Mouse (Mus musculus): ENCODE data around the gene Ints3. TPM values are rescaled to one million over a fixed set of nuclear protein-coding genes. Genes with fewer than 3 reads are reported as not detected.

The Ints3 gene
- polyA plus RNA-seq, 1 experiment from 2014 or later, result 17.9 TPM

GRCm38 (mm10) chr3:90389511-90390490, 43.6 kb downstream of the Ints3 start, which contains the start of gene Slc27a3:
Gene Slc27a3 (minus strand): TSS chr3:90389938.
- DNase-seq (ENCODE audit: low spot score) (peak; percentile 50), ATAC-seq (replicated peaks; ENCODE audit: low FRiP score, low read depth) (peak; percentile 48)
- H3K36me3 ChIP-seq (ENCODE audit: insufficient read depth, low read length), result peaks cover 39% of the 10 kb centered on the region
- no peaks in the 10 kb centered on the region for H3K9me3 ChIP-seq (replicated peaks; ENCODE audit: low read length)
- H3K4me3 ChIP-seq (replicated peaks; ENCODE audit: low read depth, low read length), result peak within 1 kb of the TSS; percentile 58
- peak within 1 kb of the TSS; percentile 99 for H3K4me2 ChIP-seq (ENCODE audit: low read length)
- no peak for TF ChIP-seq CTCF (IDR thresholded peaks at IDR 0.05; ENCODE audit: low read depth)
- 1% methylated on average over 55 of the region's 55 CpGs for WGBS
- no peaks in the 10 kb centered on the region for H3K27me3 ChIP-seq (ENCODE audit: insufficient read depth, low read length)
- peak within 1 kb of the TSS; percentile 78; the same call in 1 of the 2 replicates for H3K27ac ChIP-seq
- peak within 1 kb of the TSS; percentile 70 for H3K9ac ChIP-seq (ENCODE audit: low read depth, low read length)
- H3K4me1 ChIP-seq (replicated peaks; ENCODE audit: insufficient read depth, low read length), result peaks cover 15% of the 10 kb centered on the region; the same call in 1 of the 2 replicates

- H3K27me3 ChIP-seq (ENCODE audit: insufficient read depth, low read length), result no peaks in the 10 kb centered on the region
- peaks cover 15% of the 10 kb centered on the region; the same call in 1 of the 2 replicates for H3K4me1 ChIP-seq (replicated peaks; ENCODE audit: insufficient read depth, low read length)
- peaks cover 31% of the 10 kb centered on the region for H3K36me3 ChIP-seq (ENCODE audit: insufficient read depth, low read length)
- DNase-seq (ENCODE audit: low spot score) (peak; percentile 56), ATAC-seq (replicated peaks; ENCODE audit: low FRiP score, low read depth) (peak; percentile 69)
- WGBS, result 4% methylated on average over 53 of the region's 53 CpGs
- H3K4me2 ChIP-seq (ENCODE audit: low read length), result peak overlapping the region; percentile 99
- peak overlapping the region; percentile 70 for H3K9ac ChIP-seq (ENCODE audit: low read depth, low read length)
- H3K27ac ChIP-seq, result peak overlapping the region; percentile 78; the same call in 1 of the 2 replicates
- H3K4me3 ChIP-seq (replicated peaks; ENCODE audit: low read depth, low read length), result peak overlapping the region; percentile 58
- peak; percentile 38; the same call in 1 of the 2 replicates for TF ChIP-seq CTCF (IDR thresholded peaks at IDR 0.05; ENCODE audit: low read depth)
- H3K9me3 ChIP-seq (replicated peaks; ENCODE audit: low read length), result no peaks in the 10 kb centered on the region
These were observed 44.5 kb downstream of the Ints3 start for GRCm38 (mm10) chr3:90388726-90389510.

GRCm38 (mm10) chr3:90388192-90388591, 45.2 kb downstream of the Ints3 start:
- Histone ChIP-seq H3K4me1 (replicated peaks; ENCODE audit: insufficient read depth, low read length) (peaks cover 15% of the 10 kb centered on the region; the same call in 1 of the 2 replicates), H3K4me2 (ENCODE audit: low read length) (peak overlapping the region; percentile 99; the same call in 1 of the 2 replicates), H3K27me3 (ENCODE audit: insufficient read depth, low read length) (no peaks in the 10 kb centered on the region), H3K9ac (ENCODE audit: low read depth, low read length) (0 out of 2 replicates have a peak overlapping the region, but pooled peaks have one; percentile 70), H3K9me3 (replicated peaks; ENCODE audit: low read length) (no peaks in the 10 kb centered on the region), H3K36me3 (ENCODE audit: insufficient read depth, low read length) (peaks cover 24% of the 10 kb centered on the region), H3K27ac (no peak overlapping the region), H3K4me3 (replicated peaks; ENCODE audit: low read depth, low read length) (0 out of 2 replicates have a peak overlapping the region, but pooled peaks have one; percentile 58)
- no peak for ATAC-seq (replicated peaks; ENCODE audit: low FRiP score, low read depth)
- no peak for TF ChIP-seq CTCF (IDR thresholded peaks at IDR 0.05; ENCODE audit: low read depth)
- WGBS, result 77% methylated on average over 4 of the region's 4 CpGs
- DNase-seq (ENCODE audit: low spot score), result no peak

GRCm38 (mm10) chr3:90387483-90387882, 45.9 kb downstream of the Ints3 start:
- DNase-seq (ENCODE audit: low spot score), result peak; percentile 20
- Histone ChIP-seq H3K4me1 (replicated peaks; ENCODE audit: insufficient read depth, low read length) (peaks cover 15% of the 10 kb centered on the region; the same call in 1 of the 2 replicates), H3K9ac (ENCODE audit: low read depth, low read length) (no peak overlapping the region), H3K36me3 (ENCODE audit: insufficient read depth, low read length) (peaks cover 17% of the 10 kb centered on the region), H3K4me3 (replicated peaks; ENCODE audit: low read depth, low read length) (no peak overlapping the region), H3K27ac (no peak overlapping the region), H3K4me2 (ENCODE audit: low read length) (0 out of 2 replicates have a peak overlapping the region, but pooled peaks have one; percentile 6), H3K9me3 (replicated peaks; ENCODE audit: low read length) (no peaks in the 10 kb centered on the region), H3K27me3 (ENCODE audit: insufficient read depth, low read length) (no peaks in the 10 kb centered on the region)
- whole genome bisulfite sequencing, result 55% methylated on average over 11 of the region's 11 CpGs
- no peak for TF ChIP-seq CTCF (IDR thresholded peaks at IDR 0.05; ENCODE audit: low read depth)
- no peak for ATAC-seq (replicated peaks; ENCODE audit: low FRiP score, low read depth)

- no peak overlapping the region for H3K4me2 ChIP-seq (ENCODE audit: low read length)
- WGBS, result 88% methylated on average over 10 of the region's 10 CpGs
- ATAC-seq (replicated peaks; ENCODE audit: low FRiP score, low read depth) (no peak), DNase-seq (ENCODE audit: low spot score) (no peak)
- H3K9me3 ChIP-seq (replicated peaks; ENCODE audit: low read length), result no peaks in the 10 kb centered on the region
- H3K27ac ChIP-seq, result no peak overlapping the region
- H3K4me3 ChIP-seq (replicated peaks; ENCODE audit: low read depth, low read length), result no peak overlapping the region
- H3K36me3 ChIP-seq (ENCODE audit: insufficient read depth, low read length), result peaks cover 10% of the 10 kb centered on the region
- peaks cover 15% of the 10 kb centered on the region; the same call in 1 of the 2 replicates for H3K4me1 ChIP-seq (replicated peaks; ENCODE audit: insufficient read depth, low read length)
- H3K27me3 ChIP-seq (ENCODE audit: insufficient read depth, low read length), result no peaks in the 10 kb centered on the region
- no peak for TF ChIP-seq CTCF (IDR thresholded peaks at IDR 0.05; ENCODE audit: low read depth)
- H3K9ac ChIP-seq (ENCODE audit: low read depth, low read length), result no peak overlapping the region
These were observed 46.6 kb downstream of the Ints3 start for GRCm38 (mm10) chr3:90386817-90387216.
